Mouse (Mus musculus) forebrain, embryonic 14.5 days (tissue): ENCODE measurements around the gene Trim8. TPM values are rescaled to one million over a fixed set of nuclear protein-coding genes. Genes with fewer than 3 reads are reported as not detected.

Experiments used
- ATAC-seq: fragments of 200-750 bp; cut with Nextera tagmentation; 2 replicates; pipeline ENCODE4 v1.8.0; 2017; ENCODE audit warnings: mild to moderate bottlenecking, moderate library complexity
- DNase-seq: peaks from one replicate; pipeline ENCODE4 v3.0.0-alpha.2; 2015; ENCODE audit warnings: low spot score
- H3K27ac ChIP-seq: fragments of 300-500 bp; sonication (generic); 2 replicates; pipeline ENCODE4 v1.5.1; 2014; ENCODE audit warnings: low read depth, mild to moderate bottlenecking, control low read depth, low read length, moderate library complexity
- H3K27me3 ChIP-seq: fragments of 300-500 bp; sonication (generic); replicated peaks from 2 replicates; pipeline ENCODE4 v1.6.1; 2014; ENCODE audit warnings: low read length, control low read depth, mixed read lengths; ENCODE audit not compliant: control insufficient read depth, insufficient read depth
- H3K36me3 ChIP-seq: fragments of 300-500 bp; sonication (generic); 2 replicates; pipeline ENCODE4 v1.6.1; 2014; ENCODE audit warnings: low read length, control low read depth; ENCODE audit not compliant: control insufficient read depth, insufficient read depth
- H3K4me1 ChIP-seq: fragments of 300-500 bp; sonication (generic); 2 replicates; pipeline ENCODE4 v1.6.1; 2014; ENCODE audit warnings: antibody characterized with exemption, low read length, control low read depth; ENCODE audit not compliant: control insufficient read depth, insufficient read depth
- H3K4me2 ChIP-seq: fragments of 300-500 bp; sonication (generic); 2 replicates; pipeline ENCODE4 v1.6.1; 2014; ENCODE audit warnings: mild to moderate bottlenecking, control low read depth, low read length
- H3K4me3 ChIP-seq: fragments of 300-500 bp; sonication (generic); 2 replicates; pipeline ENCODE4 v1.5.1; 2014; ENCODE audit warnings: low read depth, low read length, control low read depth
- H3K9ac ChIP-seq: fragments of 300-500 bp; sonication (generic); 2 replicates; pipeline ENCODE4 v1.6.1; 2014; ENCODE audit warnings: mild to moderate bottlenecking, low read length, control low read depth, moderate library complexity
- H3K9me3 ChIP-seq: fragments of 300-500 bp; sonication (generic); replicated peaks from 2 replicates; pipeline ENCODE4 v1.6.1; 2016; ENCODE audit warnings: low read length, control low read depth, mixed read lengths; ENCODE audit not compliant: control insufficient read depth
- WGBS: fragments of 180-500 bp; shearing (Covaris S2); extraction: QIAGEN DNeasy Blood & Tissue Kit; methylation state at CpG from one replicate; pipeline ENCODE4 v1.1.7; 2014; 5-methylcytosine and 5-hydroxymethylcytosine counted together
- polyA plus RNA-seq: library from polyadenylated mRNA; unstranded; fragments of >200 nt; fragmentation: Nextera tagmentation; extraction: Ambion mirVana; gene quantifications from 2 replicates; pipeline ENCODE4 v1.2.1, GENCODE M21; 2014

Gene Trim8
- polyA plus RNA-seq, 1 experiment from 2014 or later = 23.0 TPM

DNA sequence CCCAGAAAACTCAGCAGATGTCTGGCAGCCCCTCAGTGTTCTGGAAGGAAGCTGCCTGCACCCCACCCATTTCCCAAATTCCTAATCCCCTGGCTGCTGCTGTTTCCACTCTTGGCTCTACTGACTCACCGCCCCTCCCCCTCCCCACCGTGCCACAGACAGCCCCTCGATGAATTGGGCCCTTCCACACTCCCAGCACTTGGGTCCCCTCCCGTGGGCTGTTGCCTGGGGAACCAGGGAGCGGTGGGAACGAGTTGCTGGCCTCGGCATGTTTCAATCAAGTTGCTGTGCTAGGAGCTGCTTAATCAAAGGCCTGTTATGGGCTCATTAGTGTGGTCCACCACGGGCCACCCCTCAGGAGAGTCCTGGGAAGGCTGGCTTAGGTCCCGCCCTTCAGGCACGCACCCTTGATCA is 24.1 kb upstream of the Trim8 start:
- Histone ChIP-seq H3K4me3 (no peak overlapping the region), H3K36me3 (peaks cover 38% of the 10 kb centered on the region), H3K27ac (no peak overlapping the region), H3K27me3 (no peaks in the 10 kb centered on the region), H3K4me1 (no peaks in the 10 kb centered on the region), H3K9ac (no peak overlapping the region), H3K4me2 (no peak overlapping the region), H3K9me3 (no peaks in the 10 kb centered on the region)
- ATAC-seq = no peak
- no peak for DNase-seq
- WGBS = 20% methylated on average over 10 of the region's 10 CpGs

DNA sequence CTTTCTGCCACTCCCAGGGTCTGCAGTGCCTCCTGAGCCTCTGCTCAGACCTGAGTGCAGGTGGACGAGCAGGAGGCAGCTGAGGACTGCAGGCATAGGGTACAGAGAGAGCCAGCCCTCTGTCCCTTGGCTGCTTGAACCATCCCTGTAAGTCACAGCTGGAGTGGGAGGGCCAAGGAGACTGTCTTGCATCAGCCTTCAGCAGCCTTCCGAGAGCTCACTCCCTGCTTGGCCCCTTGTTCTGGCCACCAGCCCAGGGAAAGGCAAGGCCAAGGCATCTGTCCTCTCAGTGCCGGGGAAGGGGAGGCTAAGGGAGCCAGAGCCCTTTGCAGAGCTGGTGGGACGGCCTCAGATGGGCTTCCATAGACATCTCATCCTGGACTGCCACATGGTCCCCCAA is 23.3 kb upstream of the Trim8 start:
- H3K9ac ChIP-seq = no peak overlapping the region
- ATAC-seq (no peak), DNase-seq (no peak)
- H3K36me3 ChIP-seq = peaks cover 38% of the 10 kb centered on the region
- H3K27me3 ChIP-seq = no peaks in the 10 kb centered on the region
- no peak overlapping the region for H3K27ac ChIP-seq
- H3K9me3 ChIP-seq = no peaks in the 10 kb centered on the region
- 76% methylated on average over 4 of the region's 4 CpGs for WGBS
- 0 out of 2 replicates have a peak, but pooled peaks cover 2% of the 10 kb centered on the region for H3K4me1 ChIP-seq
- no peak overlapping the region for H3K4me2 ChIP-seq
- H3K4me3 ChIP-seq = no peak overlapping the region

DNA sequence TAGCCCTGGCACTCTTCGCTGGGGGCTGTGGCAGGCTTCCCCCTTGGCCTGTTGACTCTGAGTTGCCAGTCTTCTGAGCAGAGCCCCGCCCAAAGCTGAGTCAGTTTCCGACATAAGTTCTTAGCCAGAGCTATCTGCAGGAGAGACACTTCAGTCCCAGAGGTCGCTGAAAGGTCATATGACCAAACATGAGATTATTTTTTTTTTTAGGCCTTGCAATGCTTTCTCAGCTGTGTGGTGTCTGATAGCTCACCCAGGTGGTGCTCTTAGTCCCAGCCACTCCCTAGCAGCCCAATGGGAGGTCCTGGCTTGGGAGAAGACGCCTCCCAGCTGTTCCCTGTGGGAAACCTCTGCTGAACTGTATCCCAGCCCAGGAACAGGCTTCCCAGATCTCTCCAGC is 22.7 kb upstream of the Trim8 start:
- H3K36me3 ChIP-seq = peaks cover 34% of the 10 kb centered on the region
- H3K27ac ChIP-seq = no peak overlapping the region
- no peaks in the 10 kb centered on the region for H3K9me3 ChIP-seq
- H3K4me1 ChIP-seq = 0 out of 2 replicates have a peak, but pooled peaks cover 2% of the 10 kb centered on the region
- H3K4me3 ChIP-seq = no peak overlapping the region
- no peak overlapping the region for H3K4me2 ChIP-seq
- no peak overlapping the region for H3K9ac ChIP-seq
- DNase-seq (no peak), ATAC-seq (no peak)
- no peaks in the 10 kb centered on the region for H3K27me3 ChIP-seq
- 80% methylated on average over 5 of the region's 5 CpGs for WGBS

DNA sequence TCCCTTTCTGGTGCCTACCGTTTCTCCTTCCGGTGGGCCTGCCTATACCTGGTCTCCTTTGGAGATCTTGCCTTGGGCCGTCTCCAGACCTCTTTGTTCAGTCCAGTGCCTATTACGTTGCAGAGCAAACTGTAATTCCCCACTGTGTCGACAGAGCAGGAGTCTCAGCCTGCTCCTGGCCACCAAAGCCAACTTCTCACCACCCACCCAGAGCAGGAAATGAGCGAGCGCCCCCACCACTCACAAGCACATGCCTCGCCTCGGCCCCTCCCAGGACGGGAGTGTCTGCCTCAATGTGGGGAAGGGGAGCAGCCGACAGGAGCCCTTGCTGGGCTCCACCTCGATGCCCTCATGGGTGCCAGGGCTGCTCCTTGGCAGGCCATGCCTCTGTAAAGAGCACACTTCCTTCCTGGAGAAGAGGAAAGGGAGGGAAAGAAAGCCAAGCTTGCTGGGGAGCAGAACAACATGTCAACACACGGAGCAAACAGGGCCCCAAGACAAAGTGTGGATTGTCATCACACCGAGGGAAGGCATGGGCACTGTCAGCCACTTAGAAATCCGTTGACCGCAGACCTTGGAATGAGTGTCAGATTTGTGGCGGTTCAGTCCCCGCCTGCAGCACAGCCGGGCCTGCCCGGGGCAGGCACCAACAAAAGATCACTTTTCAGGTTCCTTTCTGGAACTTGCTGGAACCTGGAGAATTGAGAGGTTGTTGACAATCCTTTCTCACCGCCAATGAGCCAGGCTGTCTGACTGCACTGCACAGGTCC is 22.0 kb upstream of the Trim8 start:
- ATAC-seq = no peak
- 82% methylated on average over 21 of the region's 21 CpGs for WGBS
- H3K4me2 ChIP-seq = no peak overlapping the region
- H3K36me3 ChIP-seq = peaks cover 28% of the 10 kb centered on the region
- 0 out of 2 replicates have a peak, but pooled peaks cover 2% of the 10 kb centered on the region for H3K4me1 ChIP-seq
- H3K9me3 ChIP-seq = no peaks in the 10 kb centered on the region
- no peak overlapping the region for H3K4me3 ChIP-seq
- H3K27ac ChIP-seq = no peak overlapping the region
- no peak overlapping the region for H3K9ac ChIP-seq
- DNase-seq = no peak
- no peaks in the 10 kb centered on the region for H3K27me3 ChIP-seq

DNA sequence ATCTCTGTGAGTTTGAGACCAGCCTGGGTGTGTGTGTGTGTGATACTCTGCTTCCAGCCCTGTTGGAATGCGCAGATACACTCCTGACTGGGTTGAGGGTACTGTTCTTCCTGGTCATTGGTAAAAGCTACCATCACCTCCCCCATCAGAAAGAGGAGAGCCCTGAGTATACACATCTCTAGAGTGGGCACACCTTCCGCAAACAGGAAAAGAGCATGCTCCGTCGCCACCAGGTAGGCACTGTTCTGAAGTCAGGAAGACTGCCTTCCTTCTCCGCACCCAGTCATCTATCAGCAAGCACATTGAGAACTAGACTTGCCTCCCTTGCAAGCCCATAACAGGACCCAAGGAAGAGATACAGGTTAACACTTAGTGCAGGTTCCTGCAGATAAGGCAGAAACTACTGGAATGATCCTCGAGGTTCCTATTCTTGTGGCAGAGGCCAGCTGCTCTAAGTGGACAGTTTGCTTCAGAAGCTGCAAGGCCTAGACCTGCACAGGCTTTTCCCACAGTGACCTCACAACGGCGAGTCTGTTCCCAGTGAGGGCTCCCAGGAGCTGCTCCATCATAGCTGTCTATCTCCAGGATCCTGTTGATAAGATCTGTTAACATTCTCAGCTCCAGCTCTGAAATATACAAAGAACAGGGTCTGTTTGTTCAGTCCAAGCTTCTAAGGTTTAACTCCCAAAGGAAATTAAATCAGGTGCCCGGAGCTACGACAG is 20.7 kb upstream of the Trim8 start:
- Histone ChIP-seq H3K27ac (no peak overlapping the region), H3K4me1 (0 out of 2 replicates have a peak, but pooled peaks cover 2% of the 10 kb centered on the region), H3K9ac (no peak overlapping the region), H3K36me3 (peaks cover 34% of the 10 kb centered on the region), H3K27me3 (no peaks in the 10 kb centered on the region), H3K4me2 (no peak overlapping the region), H3K4me3 (no peak overlapping the region), H3K9me3 (no peaks in the 10 kb centered on the region)
- ATAC-seq = no peak
- 81% methylated on average over 10 of the region's 10 CpGs for WGBS
- no peak for DNase-seq

DNA sequence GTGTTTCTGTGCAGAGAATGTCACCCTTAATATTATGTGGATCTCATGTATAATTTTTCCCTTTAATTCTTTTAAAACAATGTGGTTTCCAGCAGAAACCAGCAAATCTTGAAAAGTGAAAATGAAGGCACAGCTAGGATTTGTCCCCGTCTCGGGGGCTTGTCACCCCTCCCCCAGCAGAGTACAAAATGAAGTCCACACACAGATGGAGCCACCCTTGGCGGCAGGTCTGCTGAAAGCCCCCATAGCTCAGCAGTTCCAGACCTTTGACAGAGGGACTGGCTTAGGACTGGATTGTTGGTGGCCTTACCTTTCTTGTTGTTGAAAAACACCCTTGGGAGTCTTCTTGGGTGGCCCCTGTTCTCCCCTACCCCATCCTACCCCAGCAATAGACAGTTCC is 20.1 kb upstream of the Trim8 start:
- no peaks in the 10 kb centered on the region for H3K9me3 ChIP-seq
- peaks cover 39% of the 10 kb centered on the region for H3K36me3 ChIP-seq
- no peak overlapping the region for H3K9ac ChIP-seq
- WGBS = 7% methylated on average over 3 of the region's 3 CpGs
- H3K27me3 ChIP-seq = no peaks in the 10 kb centered on the region
- no peak overlapping the region for H3K4me3 ChIP-seq
- DNase-seq (no peak), ATAC-seq (no peak)
- 0 out of 2 replicates have a peak, but pooled peaks cover 2% of the 10 kb centered on the region for H3K4me1 ChIP-seq
- no peak overlapping the region for H3K27ac ChIP-seq
- no peak overlapping the region for H3K4me2 ChIP-seq

DNA sequence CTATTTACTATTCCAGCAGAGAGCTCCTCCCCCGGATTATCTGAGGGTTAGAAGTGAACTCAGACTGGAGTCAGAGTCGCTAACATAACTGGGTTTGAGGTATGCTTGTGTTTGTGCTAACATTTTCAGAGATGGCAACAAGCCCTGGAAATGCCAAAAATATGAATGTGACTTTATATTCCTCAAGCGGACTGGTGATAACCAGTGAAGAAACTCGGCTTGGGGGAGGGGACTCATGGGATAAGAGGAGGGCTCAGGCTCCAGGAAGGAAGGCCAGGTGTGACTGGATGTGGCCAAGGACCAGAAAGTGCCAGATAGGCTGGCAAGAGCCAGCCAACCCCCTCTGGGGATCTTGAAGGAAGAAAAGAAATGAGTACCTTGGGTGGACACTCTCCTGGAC is 19.7 kb upstream of the Trim8 start:
- Histone ChIP-seq H3K9ac (no peak overlapping the region), H3K27ac (no peak overlapping the region), H3K9me3 (no peaks in the 10 kb centered on the region), H3K4me2 (no peak overlapping the region), H3K36me3 (peaks cover 43% of the 10 kb centered on the region), H3K4me3 (no peak overlapping the region), H3K4me1 (0 out of 2 replicates have a peak, but pooled peaks cover 2% of the 10 kb centered on the region), H3K27me3 (no peaks in the 10 kb centered on the region)
- ATAC-seq (no peak), DNase-seq (no peak)
- WGBS = 9% methylated on average over 4 of the region's 4 CpGs

DNA sequence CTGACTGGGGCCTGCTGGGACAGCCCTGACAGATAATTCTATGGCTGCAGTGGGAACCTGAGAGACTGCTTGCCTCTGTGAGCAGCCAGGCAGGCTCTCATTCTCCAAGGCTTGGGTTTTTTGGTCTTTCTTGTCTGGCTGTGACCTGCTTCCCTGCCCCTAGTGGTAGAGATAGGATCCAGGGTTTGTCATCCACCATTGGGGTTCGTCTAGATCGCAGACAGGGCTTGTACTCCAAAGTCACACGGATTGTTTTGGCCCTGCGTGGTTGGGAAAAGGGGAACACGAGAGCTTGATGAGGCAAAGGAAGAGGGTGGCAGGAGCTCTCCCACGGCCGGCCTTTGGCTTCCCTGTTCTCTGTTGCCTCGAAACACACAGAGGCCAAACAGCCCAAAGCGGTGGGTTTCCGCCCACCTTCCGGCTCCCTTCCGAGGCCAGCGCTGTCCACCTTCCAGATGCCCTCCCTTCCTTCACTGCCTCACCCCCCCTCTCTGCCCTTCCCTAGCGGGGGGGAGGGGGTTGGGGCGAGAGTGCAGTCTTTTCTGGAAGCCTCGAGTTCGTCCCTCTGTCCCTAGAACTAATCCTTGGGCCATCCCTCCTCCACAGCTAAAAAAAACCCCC is 18.5 kb upstream of the Trim8 start:
- no peak overlapping the region for H3K4me2 ChIP-seq
- H3K9ac ChIP-seq = peak overlapping the region; percentile 5; the same call in 1 of the 2 replicates
- DNase-seq (no peak), ATAC-seq (no peak)
- H3K4me3 ChIP-seq = no peak overlapping the region
- H3K9me3 ChIP-seq = no peaks in the 10 kb centered on the region
- WGBS = 33% methylated on average over 17 of the region's 17 CpGs
- H3K27ac ChIP-seq = no peak overlapping the region
- H3K27me3 ChIP-seq = no peaks in the 10 kb centered on the region
- 0 out of 2 replicates have a peak, but pooled peaks cover 2% of the 10 kb centered on the region for H3K4me1 ChIP-seq
- H3K36me3 ChIP-seq = peaks cover 38% of the 10 kb centered on the region
